Mouse (Mus musculus) ES-Bruce4 (cell line): ENCODE measurements around the gene Nacc2.

ENCODE experiments used
- CTCF ChIP-seq: IDR thresholded peaks from one replicate; pipeline ENCODE4 v1.8.1; 2011; ENCODE audit warnings: low read depth, low read length
- EP300 ChIP-seq: IDR thresholded peaks from 2 replicates; pipeline ENCODE4 v1.6.1; 2011; ENCODE audit warnings: low read depth, low read length; ENCODE audit not compliant: insufficient read depth
- POLR2A ChIP-seq: IDR thresholded peaks from one replicate; pipeline ENCODE4 v1.8.1; 2011; ENCODE audit warnings: low read length; ENCODE audit not compliant: insufficient read depth

DNA sequence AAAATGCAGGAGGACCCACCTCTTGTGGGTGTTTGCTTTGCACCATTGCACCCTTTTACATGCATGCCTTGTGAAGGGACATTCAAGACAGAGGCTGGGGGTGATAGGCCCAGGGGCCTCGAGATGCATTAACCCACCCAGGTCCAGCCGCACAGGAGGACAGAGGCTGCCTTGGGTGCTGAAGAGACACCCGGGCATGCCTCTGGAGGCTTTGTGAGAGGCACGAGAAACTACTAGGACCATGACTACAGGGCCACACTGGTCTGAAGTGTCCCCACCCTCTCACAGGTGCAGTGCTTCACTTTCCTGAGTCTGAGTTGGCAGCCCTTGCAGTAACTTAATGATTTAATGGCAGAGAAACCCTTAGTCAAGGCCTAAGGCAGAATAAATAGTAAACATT lies 22.1 kb upstream of the Nacc2 start:
- no peak for TF ChIP-seq CTCF
- no peak for TF ChIP-seq POLR2A
- no peak for TF ChIP-seq EP300
